Mouse (Mus musculus) brain, embryonic 14.5 days (tissue): ENCODE measurements around the gene Phf1.

ENCODE experiments used
- CTCF ChIP-seq: fragments of 200-500 bp; IDR thresholded peaks from 2 replicates; pipeline ENCODE4 v1.5.1; 2012; ENCODE audit warnings: inconsistent platforms, mild to moderate bottlenecking, moderate library complexity, borderline replicate concordance; ENCODE audit not compliant: insufficient read depth, insufficient read length; ENCODE audit errors: extremely low read depth
- POLR2A ChIP-seq: fragments of 200-500 bp; IDR thresholded peaks from 2 replicates; pipeline ENCODE4 v1.6.1; 2012; ENCODE audit warnings: mild to moderate bottlenecking, inconsistent platforms, borderline replicate concordance; ENCODE audit not compliant: poor library complexity, insufficient read depth, insufficient read length, severe bottlenecking; ENCODE audit errors: extremely low read depth

DNA sequence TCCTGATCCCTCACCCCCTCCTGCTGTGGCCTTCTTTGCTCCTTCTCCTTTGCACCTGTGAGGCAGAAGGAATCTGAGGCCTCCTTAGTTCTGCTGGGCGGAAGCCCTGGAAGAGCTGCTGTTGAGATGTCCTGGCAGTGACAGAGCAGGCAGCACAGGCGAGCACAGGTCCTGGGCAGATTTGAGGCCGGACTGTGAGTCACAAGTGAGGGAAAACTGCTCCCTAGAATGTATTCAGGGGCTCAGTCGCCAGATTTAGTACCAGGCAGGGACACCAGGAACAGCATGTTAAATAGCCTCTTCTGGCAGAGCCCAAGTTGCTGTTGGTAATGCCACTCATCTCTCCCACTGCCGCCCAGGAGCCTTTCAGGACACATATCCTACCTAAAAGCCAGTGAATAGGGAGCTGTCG, 35.4 kb downstream of the Phf1 start:
- TF ChIP-seq CTCF (no peak), POLR2A (no peak)
